Mouse (Mus musculus) liver, adult 2 months (tissue): ENCODE data around the gene Fam228b. TPM values are rescaled to one million over a fixed set of nuclear protein-coding genes. Genes with fewer than 3 reads are reported as not detected.

Experiments
- DNase-seq: peaks from one replicate; pipeline ENCODE4 v3.0.0-alpha.2; 2011; ENCODE audit warnings: low read depth, low spot score; ENCODE audit errors: extremely low read depth
- H3K27ac ChIP-seq: fragments of 200-500 bp; replicated peaks from 2 replicates; pipeline ENCODE4 v1.5.1; 2012; ENCODE audit warnings: low read depth, mild to moderate bottlenecking, control low read depth, inconsistent platforms, low read length; ENCODE audit not compliant: insufficient read depth
- H3K27me3 ChIP-seq: fragments of 200-500 bp; 2 replicates; pipeline ENCODE4 v1.6.1; 2012; ENCODE audit warnings: mild to moderate bottlenecking, moderate library complexity, low read length, inconsistent platforms; ENCODE audit not compliant: control insufficient read depth, insufficient read depth
- H3K36me3 ChIP-seq: fragments of 200-500 bp; 2 replicates; pipeline ENCODE4 v1.6.1; 2012; ENCODE audit warnings: low read length, inconsistent platforms; ENCODE audit not compliant: control insufficient read depth, insufficient read depth
- H3K4me1 ChIP-seq: fragments of 200-500 bp; 2 replicates; pipeline ENCODE4 v1.6.1; 2011; ENCODE audit warnings: low read length; ENCODE audit not compliant: control insufficient read depth, insufficient read depth
- H3K4me3 ChIP-seq: fragments of 200-500 bp; 2 replicates; pipeline ENCODE4 v1.5.1; 2011; ENCODE audit warnings: low read depth, mild to moderate bottlenecking, control low read depth, low read length, moderate library complexity; ENCODE audit not compliant: insufficient read depth
- H3K79me2 ChIP-seq: fragments of 200-500 bp; 2 replicates; pipeline ENCODE4 v1.6.1; 2012; ENCODE audit warnings: inconsistent platforms, mild to moderate bottlenecking, low read length, moderate library complexity; ENCODE audit not compliant: control insufficient read depth, insufficient read depth
- H3K9ac ChIP-seq: fragments of 200-500 bp; 2 replicates; pipeline ENCODE4 v1.6.1; 2012; ENCODE audit warnings: low read depth, mild to moderate bottlenecking, control low read depth, inconsistent platforms, low read length
- CTCF ChIP-seq: fragments of 200-500 bp; IDR thresholded peaks from 2 replicates; pipeline ENCODE4 v1.5.1; 2011; ENCODE audit warnings: low read depth, low read length, control low read depth
- POLR2A ChIP-seq: fragments of 200-500 bp; IDR thresholded peaks from 2 replicates; pipeline ENCODE4 v1.6.1; 2011; ENCODE audit warnings: low read length, control low read depth; ENCODE audit not compliant: insufficient read depth; ENCODE audit errors: extremely low read depth
- WGBS: fragments of 180-500 bp; shearing (Covaris S2); methylation state at CpG from one replicate; pipeline ENCODE4 v1.1.7; 2018; 5-methylcytosine and 5-hydroxymethylcytosine counted together
- polyA plus RNA-seq: library from polyadenylated mRNA; depleted of rRNA; stranded (reverse); fragments of >200 nt; gene quantifications from 2 replicates; pipeline ENCODE4 v1.2.3, GENCODE M21; 2012
- total RNA-seq: library from RNA; depleted of rRNA; stranded (reverse); fragments of >200 nt; gene quantifications from 2 replicates; pipeline ENCODE4 v1.2.3, GENCODE M21; 2014

Fam228b gene
- total and polyA plus RNA-seq, 2 experiments: 0.81 to 1.8 TPM

DNA sequence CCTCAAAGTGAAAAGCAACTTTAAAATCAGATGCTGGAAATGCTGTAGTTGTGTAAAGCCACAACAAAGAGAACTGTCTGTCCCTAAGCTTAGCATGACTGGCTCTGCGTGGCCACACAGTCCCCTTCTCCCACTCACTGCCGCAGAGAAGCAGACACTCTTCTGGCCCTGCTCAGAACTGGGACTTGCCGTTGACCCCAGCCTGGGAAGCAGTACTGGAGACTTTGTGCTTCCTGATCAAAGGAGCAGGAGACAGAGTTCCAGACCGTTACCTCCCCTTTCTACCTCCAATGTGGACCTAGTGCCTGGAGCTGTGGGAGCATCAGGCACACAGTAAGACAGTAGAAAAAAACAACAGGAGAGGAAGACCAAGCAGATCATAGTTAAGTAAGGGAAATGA is 36.7 kb downstream of the Fam228b start:
- Histone ChIP-seq H3K4me3 (no peak overlapping the region), H3K9ac (no peak overlapping the region), H3K27ac (no peak overlapping the region), H3K27me3 (no peaks in the 10 kb centered on the region), H3K36me3 (no peaks in the 10 kb centered on the region), H3K4me1 (no peaks in the 10 kb centered on the region), H3K79me2 (no peaks in the 10 kb centered on the region)
- 71% methylated on average over 4 of the region's 4 CpGs for WGBS
- TF ChIP-seq POLR2A: no peak
- no peak for TF ChIP-seq CTCF
- DNase-seq: no peak

DNA sequence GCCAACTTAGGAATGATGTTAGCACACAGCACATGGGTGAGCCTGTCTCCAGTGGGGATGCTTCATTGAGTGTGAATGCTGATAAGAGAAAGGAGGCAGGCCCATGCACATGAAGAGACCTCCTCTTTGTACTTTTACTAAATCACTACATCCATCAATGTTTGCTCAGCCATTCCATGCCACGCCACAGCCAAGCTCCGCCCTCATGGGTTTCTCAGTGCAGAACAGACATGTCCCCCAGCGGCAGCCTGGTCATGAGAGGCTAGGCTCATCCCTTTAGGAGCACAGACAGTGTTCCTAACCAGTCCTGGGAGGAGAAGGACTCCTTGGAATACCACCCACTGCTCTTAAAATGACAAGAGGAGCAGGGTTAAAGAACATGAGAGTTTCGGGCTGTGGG is 37.4 kb downstream of the Fam228b start:
- DNase-seq: no peak
- 75% methylated on average over 4 of the region's 4 CpGs for WGBS
- Histone ChIP-seq H3K4me1 (no peaks in the 10 kb centered on the region), H3K4me3 (no peak overlapping the region), H3K36me3 (no peaks in the 10 kb centered on the region), H3K27me3 (no peaks in the 10 kb centered on the region), H3K9ac (no peak overlapping the region), H3K79me2 (no peaks in the 10 kb centered on the region), H3K27ac (no peak overlapping the region)
- no peak for TF ChIP-seq POLR2A
- no peak for TF ChIP-seq CTCF

DNA sequence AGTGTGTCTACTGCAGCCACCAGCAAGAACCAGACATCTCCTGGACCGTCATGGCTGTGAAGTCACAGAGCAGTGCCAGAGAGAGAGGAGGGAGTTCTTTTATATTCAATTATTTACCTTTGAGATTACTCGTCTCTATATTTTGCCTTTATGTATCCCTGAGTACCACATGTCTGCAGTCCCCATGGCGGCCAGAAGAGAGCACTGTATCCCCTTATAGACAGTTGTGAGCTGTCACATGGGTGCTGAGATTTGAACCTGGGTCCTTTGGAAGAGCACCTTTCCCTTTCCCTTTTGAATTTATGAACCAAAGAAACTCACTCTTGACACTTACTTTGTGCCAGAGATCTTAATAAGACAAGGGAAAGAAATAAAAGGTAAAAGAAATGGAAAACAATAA is 39.9 kb downstream of the Fam228b start:
- Histone ChIP-seq H3K79me2 (no peaks in the 10 kb centered on the region), H3K27me3 (no peaks in the 10 kb centered on the region), H3K9ac (no peak overlapping the region), H3K27ac (no peak overlapping the region), H3K36me3 (no peaks in the 10 kb centered on the region), H3K4me3 (no peak overlapping the region), H3K4me1 (no peaks in the 10 kb centered on the region)
- DNase-seq: no peak
- TF ChIP-seq POLR2A (no peak), CTCF (no peak)
- 91% methylated on average over 3 of the region's 3 CpGs for WGBS

DNA sequence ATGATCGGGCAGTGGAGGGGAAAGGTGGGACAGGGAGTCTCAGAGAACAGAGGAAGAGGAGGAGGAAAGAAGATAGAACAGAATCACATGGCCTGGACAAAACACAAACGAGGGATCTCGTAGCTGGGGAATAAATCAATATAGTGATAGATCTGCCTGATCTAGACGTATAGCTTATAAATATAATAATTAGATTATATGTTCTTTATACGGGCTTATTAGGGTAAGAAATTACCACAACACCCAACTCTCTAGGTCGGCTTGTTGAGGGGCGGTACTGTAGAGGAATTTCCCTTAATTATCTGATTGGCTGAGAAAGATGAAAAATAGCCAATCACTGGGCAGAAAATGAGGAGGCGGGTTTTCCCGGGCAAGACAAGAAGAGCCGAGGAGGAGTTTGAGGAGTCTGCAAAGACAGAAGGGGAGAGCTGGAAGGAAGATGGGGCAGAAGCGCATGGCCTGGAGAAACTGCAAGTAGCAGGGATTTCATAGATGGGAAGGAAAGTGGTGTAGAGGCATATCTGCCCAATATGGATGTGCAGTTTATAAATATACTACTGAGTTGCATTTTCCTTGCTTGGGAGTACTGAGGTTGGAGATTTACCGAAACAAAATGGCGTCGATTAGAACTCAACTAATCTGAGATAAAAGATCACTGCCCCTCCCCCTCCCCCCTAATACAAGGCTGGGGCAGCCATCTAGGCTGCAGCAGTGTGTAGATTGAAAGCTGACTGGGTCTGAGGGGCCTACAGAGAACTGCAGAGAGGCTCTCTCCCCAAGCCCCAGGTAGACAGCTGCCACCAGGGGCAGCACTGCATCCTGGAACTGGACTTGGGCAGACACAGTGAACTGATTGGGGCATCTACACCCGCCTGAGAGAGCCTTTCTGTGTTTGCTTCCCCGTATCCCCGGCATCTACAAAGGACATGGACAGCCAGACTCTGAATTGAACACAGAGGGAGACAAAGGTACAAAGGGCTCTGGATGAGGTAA is 49.0 kb downstream of the Fam228b start:
- DNase-seq: no peak
- Histone ChIP-seq H3K9ac (no peak overlapping the region), H3K27me3 (no peaks in the 10 kb centered on the region), H3K36me3 (no peaks in the 10 kb centered on the region; the same call in 1 of the 2 replicates), H3K4me1 (no peaks in the 10 kb centered on the region), H3K79me2 (no peaks in the 10 kb centered on the region), H3K27ac (no peak overlapping the region), H3K4me3 (no peak overlapping the region)
- TF ChIP-seq CTCF (peak; percentile 28), POLR2A (no peak)
- 65% methylated on average over 17 of the region's 17 CpGs for WGBS

DNA sequence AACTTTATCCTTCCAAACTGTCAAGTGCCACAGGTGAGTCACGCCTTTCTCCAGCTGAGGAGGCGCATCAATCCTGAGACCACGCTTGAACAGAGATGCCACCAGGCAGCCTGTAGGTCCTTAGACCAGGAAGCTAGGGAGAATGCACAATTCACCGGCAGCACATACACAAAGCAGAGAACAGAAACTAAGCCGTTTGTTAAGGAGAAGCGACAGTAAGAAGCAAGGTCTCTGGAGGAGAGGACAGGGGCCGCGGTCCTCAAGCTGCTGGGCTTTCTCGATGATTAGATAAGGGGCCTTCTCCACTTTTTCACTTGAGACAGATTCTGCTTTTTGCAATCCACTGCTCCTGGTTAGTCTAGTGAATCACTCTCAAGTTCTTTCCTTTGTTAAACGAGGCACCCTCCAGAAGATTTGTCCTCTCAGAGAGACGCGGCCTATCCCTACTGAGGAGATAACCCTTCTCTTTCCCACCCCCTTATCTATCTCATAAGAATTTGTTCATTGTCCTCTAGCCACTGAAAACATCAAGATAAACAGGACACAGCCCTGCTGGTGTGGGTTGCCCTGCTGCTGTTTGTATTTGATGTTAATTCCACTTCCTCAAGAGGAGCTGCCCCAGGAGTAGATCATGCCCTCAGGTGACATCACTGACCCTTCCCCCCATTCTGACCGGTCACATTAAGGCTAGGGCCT is 49.9 kb downstream of the Fam228b start:
- Histone ChIP-seq H3K27ac (no peak overlapping the region), H3K9ac (no peak overlapping the region), H3K4me1 (no peaks in the 10 kb centered on the region), H3K79me2 (no peaks in the 10 kb centered on the region), H3K4me3 (no peak overlapping the region), H3K36me3 (no peaks in the 10 kb centered on the region; the same call in 1 of the 2 replicates), H3K27me3 (no peaks in the 10 kb centered on the region)
- 76% methylated on average over 13 of the region's 13 CpGs for WGBS
- no peak for DNase-seq
- TF ChIP-seq POLR2A: no peak
- TF ChIP-seq CTCF: no peak

DNA sequence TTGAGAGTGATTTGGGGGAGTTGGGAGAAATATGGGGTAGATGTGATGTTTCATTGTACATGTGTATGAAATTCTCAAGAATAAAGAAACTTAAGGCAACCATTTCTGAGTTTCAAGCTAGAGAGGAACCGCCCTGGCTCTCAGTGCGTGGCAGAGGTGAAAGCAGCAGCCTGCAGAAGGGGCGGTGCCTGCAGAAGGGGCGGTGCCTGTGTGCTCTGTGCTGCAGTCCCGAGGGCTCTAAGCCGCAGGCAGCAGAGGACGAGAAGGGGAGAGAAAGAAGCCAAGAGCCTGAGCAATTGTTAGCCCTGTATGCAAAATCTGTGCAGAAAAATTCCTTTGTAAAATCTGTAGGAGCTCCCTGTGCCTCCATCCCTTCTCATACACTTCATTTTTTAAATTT is 51.6 kb downstream of the Fam228b start:
- WGBS: 21% methylated on average over 7 of the region's 7 CpGs
- no peak overlapping the region for H3K9ac ChIP-seq
- TF ChIP-seq CTCF (no peak), POLR2A (no peak)
- H3K27ac ChIP-seq: no peak overlapping the region
- H3K4me3 ChIP-seq: no peak overlapping the region
- no peaks in the 10 kb centered on the region for H3K79me2 ChIP-seq
- H3K4me1 ChIP-seq: no peaks in the 10 kb centered on the region
- H3K27me3 ChIP-seq: no peaks in the 10 kb centered on the region
- peak; percentile 15 for DNase-seq
- H3K36me3 ChIP-seq: peaks cover 8% of the 10 kb centered on the region
